Mouse (Mus musculus) kidney, embryonic 14.5 days (tissue): ENCODE measurements around the gene Tns3. TPM values are rescaled to one million over a fixed set of nuclear protein-coding genes. Genes with fewer than 3 reads are reported as not detected.
"Not testable (repeated sequence)": the region's sequence is repeated elsewhere in the genome, so short reads cannot be mapped to it uniquely, and the experiment has no call there.

ENCODE experiments used
- ATAC-seq: fragments of 200-750 bp; cut with Nextera tagmentation; 2 replicates; pipeline ENCODE4 v1.8.0; 2017; ENCODE audit warnings: moderate number of reproducible peaks, mild to moderate bottlenecking, moderate TSS enrichment, moderate library complexity; ENCODE audit not compliant: low FRiP score, low TSS enrichment
- H3K27ac ChIP-seq: fragments of 300-500 bp; sonication (generic); 2 replicates; pipeline ENCODE4 v1.5.1; 2014; ENCODE audit warnings: low read depth, mild to moderate bottlenecking, low read length, moderate library complexity, mixed read lengths
- H3K27me3 ChIP-seq: fragments of 300-500 bp; sonication (generic); 2 replicates; pipeline ENCODE4 v1.6.1; 2014; ENCODE audit warnings: mild to moderate bottlenecking, low read length; ENCODE audit not compliant: control insufficient read depth, insufficient read depth
- H3K36me3 ChIP-seq: fragments of 300-500 bp; sonication (generic); 2 replicates; pipeline ENCODE4 v1.6.1; 2014; ENCODE audit warnings: low read length, mixed read lengths; ENCODE audit not compliant: control insufficient read depth, insufficient read depth
- H3K4me1 ChIP-seq: fragments of 300-500 bp; sonication (generic); 2 replicates; pipeline ENCODE4 v1.6.1; 2014; ENCODE audit warnings: low read length, mixed read lengths; ENCODE audit not compliant: control insufficient read depth, insufficient read depth
- H3K4me2 ChIP-seq: fragments of 300-500 bp; sonication (generic); replicated peaks from 2 replicates; pipeline ENCODE4 v1.6.1; 2014; ENCODE audit warnings: low read depth, mild to moderate bottlenecking, low read length
- H3K4me3 ChIP-seq: fragments of 300-500 bp; sonication (generic); 2 replicates; pipeline ENCODE4 v1.5.1; 2014; ENCODE audit warnings: mild to moderate bottlenecking, low read length
- H3K9ac ChIP-seq: fragments of 300-500 bp; sonication (generic); 2 replicates; pipeline ENCODE4 v1.6.1; 2014; ENCODE audit warnings: low read depth, mild to moderate bottlenecking, low read length, moderate library complexity
- H3K9me3 ChIP-seq: fragments of 300-500 bp; sonication (generic); 2 replicates; pipeline ENCODE4 v1.6.1; 2016; ENCODE audit warnings: low read length; ENCODE audit not compliant: control insufficient read depth
- WGBS: fragments of 180-500 bp; shearing (Covaris S2); extraction: QIAGEN DNeasy Blood & Tissue Kit; methylation state at CpG from one replicate; pipeline ENCODE4 v1.1.7; 2014; 5-methylcytosine and 5-hydroxymethylcytosine counted together
- polyA plus RNA-seq: library from polyadenylated mRNA; unstranded; fragments of >200 nt; fragmentation: Nextera tagmentation; extraction: Ambion mirVana; gene quantifications from 2 replicates; pipeline ENCODE4 v1.2.1, GENCODE M21; 2014

The Tns3 gene
- polyA plus RNA-seq, 1 experiment from 2014 or later: 20.3 TPM

DNA sequence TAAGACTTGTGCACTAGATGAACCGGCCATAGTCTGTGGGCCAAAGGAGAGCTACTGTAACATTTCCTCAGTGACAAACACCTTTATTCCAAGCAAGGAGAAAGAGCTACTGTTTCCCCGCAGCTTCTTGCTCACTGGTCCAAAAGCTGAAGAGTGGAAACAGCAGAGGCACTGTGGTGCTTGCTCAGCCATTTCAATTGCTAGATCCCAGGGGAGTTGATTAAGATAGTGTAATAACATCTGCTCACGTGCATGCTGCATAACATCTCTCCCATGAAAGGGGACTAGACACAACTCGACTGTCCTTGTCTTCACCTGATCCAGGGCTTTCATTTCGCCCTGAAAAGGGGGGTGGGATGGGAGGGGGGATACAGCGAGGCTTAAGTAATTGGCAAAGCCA is 41.7 kb downstream of the Tns3 start:
- no peak overlapping the region for H3K27ac ChIP-seq
- no peaks in the 10 kb centered on the region for H3K27me3 ChIP-seq
- no peak overlapping the region for H3K4me3 ChIP-seq
- H3K36me3 ChIP-seq: no peaks in the 10 kb centered on the region
- peak overlapping the region; percentile 23; the same call in 1 of the 2 replicates for H3K9ac ChIP-seq
- no peak for ATAC-seq
- H3K4me1 ChIP-seq: peaks cover 50% of the 10 kb centered on the region
- peak overlapping the region; percentile 100 for H3K4me2 ChIP-seq
- H3K9me3 ChIP-seq: no peaks in the 10 kb centered on the region
- 41% methylated on average over 6 of the region's 6 CpGs for WGBS

DNA sequence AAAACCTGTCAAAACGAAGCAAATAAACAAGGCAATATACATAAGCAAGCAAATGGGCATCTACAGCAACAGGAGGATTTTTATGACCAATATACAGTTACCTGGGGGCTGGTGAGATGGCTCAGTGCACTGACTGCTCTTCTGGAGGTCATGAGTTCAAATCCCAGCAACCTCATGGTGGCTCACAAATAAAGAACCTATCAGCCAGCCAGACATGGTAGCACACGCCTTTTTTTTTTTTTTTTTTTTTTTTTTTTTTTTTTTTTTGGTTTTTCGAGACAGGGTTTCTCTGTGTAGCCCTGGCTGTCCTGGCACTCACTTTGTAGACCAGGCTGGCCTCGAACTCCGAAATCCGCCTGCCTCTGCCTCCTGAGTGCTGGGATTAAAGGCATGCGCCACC is 45.2 kb downstream of the Tns3 start:
- not testable (repeated sequence) for H3K36me3 ChIP-seq, ATAC-seq, H3K9me3 ChIP-seq, H3K27me3 ChIP-seq, H3K9ac ChIP-seq, H3K27ac ChIP-seq, H3K4me2 ChIP-seq, H3K4me3 ChIP-seq
- WGBS: 88% methylated on average over 6 of the region's 7 CpGs
- peaks cover 45% of the 10 kb centered on the region for H3K4me1 ChIP-seq

DNA sequence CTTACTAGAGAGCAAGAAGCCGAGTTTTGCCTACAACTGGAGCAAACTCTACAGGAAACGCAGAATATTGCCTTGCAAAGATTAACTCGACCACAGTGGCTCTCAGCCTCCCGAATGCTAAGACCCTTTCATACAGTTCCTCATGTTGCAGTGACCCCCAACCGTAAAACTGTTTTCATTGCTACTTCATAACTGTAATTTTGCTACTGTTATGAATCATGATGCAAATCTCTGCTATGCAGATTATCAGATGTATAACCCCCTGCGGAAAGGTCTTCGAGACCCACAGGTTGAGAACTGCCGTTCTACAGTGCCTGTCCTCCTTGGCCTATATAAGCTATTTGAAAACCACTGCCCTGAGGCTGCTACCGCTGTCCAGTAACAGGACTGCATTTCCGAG is 46.0 kb downstream of the Tns3 start:
- no peaks in the 10 kb centered on the region for H3K27me3 ChIP-seq
- no peak overlapping the region for H3K9ac ChIP-seq
- peaks cover 5% of the 10 kb centered on the region; the same call in 1 of the 2 replicates for H3K36me3 ChIP-seq
- no peak overlapping the region for H3K27ac ChIP-seq
- no peaks in the 10 kb centered on the region for H3K9me3 ChIP-seq
- WGBS: 65% methylated on average over 10 of the region's 10 CpGs
- ATAC-seq: no peak
- H3K4me2 ChIP-seq: no peak overlapping the region
- peaks cover 40% of the 10 kb centered on the region for H3K4me1 ChIP-seq
- H3K4me3 ChIP-seq: no peak overlapping the region

DNA sequence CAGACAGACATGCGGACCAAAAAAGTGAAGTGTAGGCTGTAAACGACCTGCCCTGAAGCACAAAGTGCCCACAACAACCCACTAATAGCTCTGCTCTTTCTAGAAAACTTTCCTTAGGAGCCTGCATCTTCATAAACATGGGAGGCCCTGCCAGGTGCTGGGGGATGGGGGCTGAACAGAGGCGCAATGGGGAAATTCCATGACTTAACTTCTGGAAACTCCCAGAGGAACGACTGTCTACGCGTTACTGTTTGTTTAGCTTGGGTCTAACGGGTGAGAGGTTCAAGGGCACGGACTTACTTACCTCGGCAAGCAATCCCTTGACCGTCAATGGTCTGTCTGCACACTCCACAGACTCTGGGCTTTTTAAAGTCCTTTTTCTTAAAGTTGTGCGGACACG is 48.9 kb downstream of the Tns3 start:
- Histone ChIP-seq H3K4me1 (peaks cover 36% of the 10 kb centered on the region), H3K36me3 (peaks cover 5% of the 10 kb centered on the region; the same call in 1 of the 2 replicates), H3K9me3 (no peaks in the 10 kb centered on the region), H3K27ac (no peak overlapping the region), H3K27me3 (no peaks in the 10 kb centered on the region), H3K4me2 (no peak overlapping the region), H3K4me3 (no peak overlapping the region), H3K9ac (no peak overlapping the region)
- 33% methylated on average over 12 of the region's 12 CpGs for WGBS
- ATAC-seq: no peak; the same call in 1 of the 2 replicates

GRCm38 (mm10) chr11:8610456-8610855 is 53.9 kb downstream of the Tns3 start:
- Histone ChIP-seq H3K27me3 (no peaks in the 10 kb centered on the region), H3K9ac (no peak overlapping the region), H3K4me2 (no peak overlapping the region), H3K27ac (no peak overlapping the region), H3K4me3 (no peak overlapping the region), H3K4me1 (peaks cover 18% of the 10 kb centered on the region), H3K36me3 (peaks cover 5% of the 10 kb centered on the region; the same call in 1 of the 2 replicates), H3K9me3 (no peaks in the 10 kb centered on the region)
- 48% methylated on average over 7 of the region's 7 CpGs for WGBS
- no peak for ATAC-seq

GRCm38 (mm10) chr11:8609873-8610272 is 54.5 kb downstream of the Tns3 start:
- Histone ChIP-seq H3K4me1 (peaks cover 15% of the 10 kb centered on the region), H3K9me3 (no peaks in the 10 kb centered on the region), H3K4me2 (no peak overlapping the region), H3K36me3 (peaks cover 8% of the 10 kb centered on the region; the same call in 1 of the 2 replicates), H3K4me3 (no peak overlapping the region), H3K9ac (no peak overlapping the region), H3K27me3 (no peaks in the 10 kb centered on the region), H3K27ac (no peak overlapping the region)
- ATAC-seq: no peak
- 83% methylated on average over 12 of the region's 12 CpGs for WGBS

DNA sequence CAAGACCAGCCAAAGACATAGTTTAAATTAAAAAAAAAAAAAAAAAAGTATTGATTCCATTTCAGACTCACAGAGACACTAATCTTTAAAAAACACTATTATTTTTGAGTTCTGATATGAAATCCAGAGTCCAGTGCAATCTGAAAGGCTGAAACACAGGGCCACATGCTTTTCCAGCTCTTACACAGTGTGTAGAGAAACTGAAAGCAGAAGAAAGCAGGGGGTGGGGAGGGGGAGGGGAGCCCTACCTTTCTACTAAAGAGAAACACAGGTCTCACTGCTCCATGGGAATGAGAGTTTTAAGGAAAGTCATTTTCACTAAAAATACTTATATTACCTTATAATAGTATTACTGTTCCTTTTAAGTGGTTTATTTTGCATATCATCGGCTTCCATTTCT is 57.2 kb downstream of the Tns3 start:
- WGBS: 92% methylated on average over 1 of the region's 1 CpGs
- Histone ChIP-seq H3K36me3 (peaks cover 7% of the 10 kb centered on the region; the same call in 1 of the 2 replicates), H3K9ac (no peak overlapping the region), H3K4me2 (no peak overlapping the region), H3K27ac (no peak overlapping the region), H3K4me3 (no peak overlapping the region), H3K9me3 (no peaks in the 10 kb centered on the region), H3K27me3 (no peaks in the 10 kb centered on the region), H3K4me1 (peaks cover 15% of the 10 kb centered on the region)
- no peak for ATAC-seq

DNA sequence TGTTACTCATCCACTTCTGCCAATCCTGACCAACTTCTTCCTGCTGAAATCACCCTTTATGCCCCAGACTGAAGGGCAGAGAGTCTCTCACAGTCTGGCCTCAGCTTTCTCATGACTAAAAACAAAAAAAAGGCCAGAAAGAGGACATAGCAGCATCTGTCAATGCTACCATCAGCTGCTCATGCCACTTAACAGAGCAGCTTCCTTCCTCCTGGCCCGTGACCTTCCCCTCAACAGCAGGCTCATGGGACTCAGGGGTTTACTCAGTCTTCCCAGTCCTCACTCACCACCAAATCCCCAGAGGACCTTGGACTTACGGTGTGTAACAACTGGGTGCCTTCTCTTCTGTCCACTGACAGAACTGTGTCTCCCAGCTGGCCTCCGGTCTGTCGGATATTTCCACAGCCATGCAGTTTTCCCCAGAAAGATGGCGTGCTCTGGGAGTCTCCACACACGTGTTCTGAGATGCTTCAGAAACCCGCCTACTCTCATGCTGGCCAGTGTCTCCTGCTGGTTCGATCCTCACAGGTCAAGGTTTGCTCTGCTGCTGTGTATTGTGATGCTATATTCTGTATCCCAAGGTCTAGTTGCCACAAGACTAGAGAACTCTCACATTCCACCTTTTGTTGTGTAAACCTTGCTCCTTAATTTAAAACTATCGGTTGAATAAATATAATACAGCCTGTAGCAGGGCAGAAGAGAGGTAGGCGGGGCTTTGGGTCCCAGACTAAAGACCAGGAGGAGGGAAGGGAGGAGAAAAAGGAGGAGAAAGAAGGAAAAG is 59.4 kb downstream of the Tns3 start:
- peaks cover 10% of the 10 kb centered on the region; the same call in 1 of the 2 replicates for H3K36me3 ChIP-seq
- WGBS: 90% methylated on average over 10 of the region's 10 CpGs
- no peak overlapping the region for H3K4me3 ChIP-seq
- ATAC-seq: no peak
- H3K27ac ChIP-seq: no peak overlapping the region
- H3K27me3 ChIP-seq: no peaks in the 10 kb centered on the region
- no peaks in the 10 kb centered on the region for H3K9me3 ChIP-seq
- no peak overlapping the region for H3K9ac ChIP-seq
- H3K4me1 ChIP-seq: peaks cover 11% of the 10 kb centered on the region; the same call in 1 of the 2 replicates
- H3K4me2 ChIP-seq: no peak overlapping the region

GRCm38 (mm10) chr11:8602606-8603005 is 61.7 kb downstream of the Tns3 start:
- H3K4me1 ChIP-seq: peaks cover 7% of the 10 kb centered on the region; the same call in 1 of the 2 replicates
- H3K4me2 ChIP-seq: no peak overlapping the region
- no peak overlapping the region for H3K27ac ChIP-seq
- no peak for ATAC-seq
- no peaks in the 10 kb centered on the region for H3K9me3 ChIP-seq
- H3K27me3 ChIP-seq: no peaks in the 10 kb centered on the region
- H3K9ac ChIP-seq: no peak overlapping the region
- 87% methylated on average over 1 of the region's 1 CpGs for WGBS
- H3K4me3 ChIP-seq: no peak overlapping the region
- peaks cover 18% of the 10 kb centered on the region; the same call in 1 of the 2 replicates for H3K36me3 ChIP-seq
